Mouse (Mus musculus) gonadal fat pad, adult 2 months (tissue): ENCODE measurements around the gene Tvp23a. TPM values are rescaled to one million over a fixed set of nuclear protein-coding genes. Genes with fewer than 3 reads are reported as not detected.

ENCODE experiments used
- DNase-seq: peaks from one replicate; pipeline ENCODE4 v3.0.0-alpha.2; 2012; ENCODE audit warnings: low read depth
- polyA plus RNA-seq: library from polyadenylated mRNA; depleted of rRNA; stranded (reverse); fragments of >200 nt; gene quantifications from 2 replicates; pipeline ENCODE4 v1.2.3, GENCODE M21; 2012; rRNA removed

Gene Tvp23a
- polyA plus RNA-seq, 1 experiment, result 1.3 TPM

DNA sequence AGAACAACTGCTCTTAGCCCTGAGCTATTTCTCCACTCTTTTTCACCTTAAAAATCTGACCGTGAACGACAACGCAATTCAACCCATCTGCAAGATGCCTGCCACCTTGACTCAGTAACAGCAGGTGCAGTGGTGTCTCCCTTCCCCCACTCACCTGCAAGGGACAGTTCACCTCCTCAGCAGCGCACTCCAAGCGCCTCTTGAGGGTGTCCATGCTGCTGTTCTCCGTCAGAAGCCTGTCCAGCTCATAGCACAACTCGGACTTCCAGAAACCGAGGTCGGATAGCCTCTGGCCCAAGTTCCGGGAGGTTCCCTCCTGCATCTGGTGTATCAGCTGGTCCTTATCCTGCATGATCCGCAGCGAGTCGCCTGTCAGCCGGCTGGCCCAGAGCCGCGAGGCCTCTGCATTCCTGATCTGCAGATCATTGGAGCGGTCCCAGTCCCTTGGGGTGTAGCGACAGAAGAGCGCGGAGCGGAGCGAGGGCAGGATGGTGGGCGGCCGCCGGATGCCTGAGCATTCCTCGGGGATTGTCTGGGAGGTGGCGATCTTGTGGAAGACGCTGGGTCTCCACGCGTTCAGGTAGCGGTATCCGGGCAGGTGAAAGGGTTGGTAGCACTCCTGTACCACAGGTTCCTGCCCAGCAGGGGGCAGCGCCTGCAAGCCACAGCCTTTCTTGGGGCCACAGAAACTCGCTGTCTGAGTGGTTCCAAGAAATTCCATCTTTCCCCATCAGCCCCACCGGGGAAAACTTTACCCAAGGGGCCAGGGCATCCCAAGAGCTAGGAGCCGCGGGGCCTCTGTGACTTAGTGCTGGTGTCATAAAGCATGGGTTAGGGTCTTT, 52.2 kb downstream of the Tvp23a start, which contains the start of gene Tekt5:
TSS of gene Tekt5 (minus strand) at position 792 of the 842 bp plus-strand sequence.
- no peak for DNase-seq

DNA sequence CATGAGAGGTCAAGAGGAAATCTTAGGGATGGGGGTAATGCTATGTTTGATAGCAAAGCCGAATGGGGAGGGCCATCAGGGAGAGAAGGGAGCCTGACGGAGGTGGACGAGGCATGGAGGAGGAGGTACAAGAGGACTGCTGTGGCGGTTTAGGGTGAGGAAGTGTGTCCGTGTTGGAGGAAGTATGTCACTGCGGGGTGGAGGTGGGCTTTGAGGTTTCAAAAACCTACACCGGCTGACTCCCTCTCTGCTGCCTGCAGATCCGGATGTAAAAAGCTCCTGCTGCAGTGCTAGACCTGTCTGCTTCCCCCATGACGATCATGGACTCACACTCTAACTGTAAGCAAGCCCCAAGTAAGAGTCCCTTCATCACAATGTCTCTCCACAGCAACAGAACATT, 54.6 kb downstream of the Tvp23a start:
- DNase-seq, result no peak

DNA sequence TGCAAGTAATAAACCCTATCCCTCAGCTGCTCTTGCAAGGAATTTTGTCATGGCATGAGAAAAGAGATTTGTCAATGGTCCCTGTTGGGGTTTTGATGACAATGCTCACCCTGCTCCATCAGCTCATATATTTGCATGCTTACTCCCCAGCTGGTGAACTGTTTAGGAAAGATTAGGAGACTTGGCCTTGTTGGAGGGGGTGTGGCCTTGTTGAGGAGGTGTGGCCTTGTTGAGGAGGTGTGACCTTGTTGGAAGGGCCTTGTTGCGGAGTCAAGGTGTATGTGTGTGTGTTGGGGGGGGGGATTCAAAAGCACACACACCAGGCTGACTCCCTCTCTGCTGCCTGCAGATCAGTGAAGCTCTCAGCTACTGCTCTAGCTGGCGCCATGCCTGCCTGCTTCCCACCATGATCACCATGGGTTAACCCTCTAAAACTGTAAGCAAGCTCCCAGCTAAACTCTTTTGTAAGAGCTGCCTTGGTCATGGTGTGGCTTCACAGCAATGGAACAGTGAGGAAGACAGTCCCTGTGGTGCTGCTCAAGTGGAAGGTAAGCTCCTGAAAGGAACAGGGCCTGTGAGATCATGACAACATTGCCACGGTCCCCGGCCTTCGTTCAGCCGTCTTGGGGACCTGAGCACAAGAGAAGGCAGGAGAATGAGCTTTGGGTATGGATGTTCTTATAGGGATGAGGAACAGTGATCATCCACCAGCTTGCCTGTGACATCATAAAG, 58.4 kb downstream of the Tvp23a start:
- DNase-seq, result no peak

DNA sequence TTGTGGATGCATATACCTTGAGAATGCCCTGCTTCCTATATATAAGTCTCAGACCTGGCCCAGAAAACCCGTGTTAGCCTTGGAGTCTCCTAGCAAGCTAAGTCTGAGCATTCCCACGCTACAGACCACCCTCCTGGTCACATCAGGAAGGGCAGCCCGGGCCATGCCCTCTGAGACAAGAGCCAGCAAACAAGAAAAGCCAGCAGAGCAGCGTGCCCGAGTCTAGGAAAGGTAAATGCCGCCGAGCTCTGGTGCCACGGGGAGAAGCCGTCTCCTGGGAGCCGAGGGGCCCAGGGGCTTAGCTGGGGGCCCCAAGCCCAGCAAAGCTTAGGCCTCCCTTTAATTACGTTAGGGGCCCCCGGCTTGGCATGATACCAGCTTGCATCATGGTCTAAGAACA, 61.9 kb downstream of the Tvp23a start:
- DNase-seq, result no peak

DNA sequence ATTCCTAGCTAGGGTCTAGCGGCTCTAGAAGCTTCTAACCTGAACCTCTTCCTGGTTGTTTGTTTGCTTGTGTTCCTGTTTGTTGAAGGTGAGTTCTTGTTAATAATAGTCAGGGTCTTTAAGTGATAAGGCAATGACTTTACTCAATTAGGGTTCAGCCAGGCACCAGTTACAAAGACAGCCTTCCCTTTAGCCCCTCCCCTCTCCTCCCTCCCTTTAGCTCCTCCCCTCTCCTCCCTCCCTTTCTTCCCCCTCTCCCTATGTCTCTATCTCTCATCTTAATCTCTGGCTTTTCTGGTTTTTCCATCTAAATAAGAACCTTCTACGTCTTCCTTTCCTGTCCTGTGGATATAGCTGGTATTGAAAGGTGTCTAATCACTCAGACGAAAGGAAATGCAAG, 62.6 kb downstream of the Tvp23a start:
- DNase-seq, result no peak

DNA sequence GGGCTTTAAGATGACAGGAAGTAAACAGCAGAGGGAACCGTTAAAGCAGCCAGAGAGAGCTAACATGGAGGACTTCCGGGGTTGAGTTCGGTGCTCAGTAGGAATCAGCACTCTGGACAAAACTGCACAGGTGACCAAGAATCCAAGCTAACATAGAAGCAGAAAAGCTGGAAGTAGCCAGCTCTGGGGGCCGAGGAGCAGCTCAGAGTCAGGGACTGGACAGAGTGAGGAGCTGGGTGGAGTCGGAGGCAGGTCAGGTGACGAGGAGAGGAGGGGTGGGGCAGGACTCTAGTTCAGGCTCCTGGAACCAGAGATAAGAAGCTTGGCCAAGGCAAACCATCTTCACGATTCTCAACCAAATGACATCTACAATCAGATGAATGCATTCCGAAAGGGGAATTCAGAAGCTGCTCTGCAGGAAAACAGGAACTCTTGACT, 63.1 kb downstream of the Tvp23a start:
- DNase-seq, result no peak

DNA sequence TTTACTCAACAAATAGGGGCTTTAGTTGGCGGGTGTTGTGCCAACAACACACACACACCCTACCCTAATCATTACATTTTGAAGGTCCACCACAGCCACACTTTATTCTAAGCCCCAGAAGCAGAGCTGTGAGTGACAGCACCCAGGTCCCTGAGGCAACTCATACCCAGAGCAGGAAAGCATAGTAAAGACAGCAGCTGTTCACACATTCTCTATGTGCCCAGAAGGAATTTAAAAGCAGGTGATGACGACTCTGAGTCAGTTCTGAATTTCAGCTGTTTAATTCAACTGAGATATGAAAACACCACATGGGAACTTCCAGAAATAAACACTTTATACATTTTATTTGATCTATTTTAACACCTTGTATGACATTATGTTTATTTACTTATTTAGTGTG, 67.6 kb downstream of the Tvp23a start:
- no peak for DNase-seq

- DNase-seq, result no peak
Observed at GRCm38 (mm10) chr16:10377286-10377685, 69.9 kb downstream of the Tvp23a start.

DNA sequence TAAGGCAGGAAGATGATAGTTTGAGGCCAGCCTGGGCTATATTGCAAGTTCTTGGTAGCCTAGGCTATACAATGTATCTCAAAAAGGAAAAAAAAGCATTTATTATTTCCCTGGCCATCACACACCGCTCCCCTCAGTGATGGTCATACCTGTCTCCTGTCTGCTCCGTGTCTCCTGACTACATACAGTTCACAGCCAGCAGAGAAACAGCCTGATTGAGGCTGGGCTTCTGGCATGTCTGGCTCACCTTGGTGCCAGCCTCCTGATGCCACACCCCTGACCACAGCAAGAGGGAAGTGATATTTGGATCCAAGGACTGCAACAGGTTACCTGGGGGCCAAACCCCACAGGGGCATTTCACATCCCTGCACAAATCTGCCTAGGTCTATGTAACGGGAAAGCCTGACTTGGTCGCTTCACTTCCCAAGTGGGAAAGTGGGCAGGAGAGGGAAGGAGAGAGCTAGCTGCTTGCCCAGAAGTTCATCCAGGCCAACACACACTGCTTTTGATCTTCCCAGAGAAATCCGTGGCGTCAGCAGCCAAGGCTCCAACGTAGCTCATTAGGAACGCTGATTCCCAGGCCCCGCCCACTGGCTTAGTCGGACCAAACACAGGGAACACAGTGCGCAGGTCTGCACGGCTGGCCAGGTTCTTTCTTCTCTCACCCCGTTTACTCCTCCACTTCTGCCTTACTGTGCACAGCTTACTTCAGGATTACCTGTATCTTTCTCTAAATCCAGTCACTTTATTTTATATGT, 72.7 kb downstream of the Tvp23a start:
- DNase-seq, result peak; percentile 34

- DNase-seq, result no peak
Observed at GRCm38 (mm10) chr16:10372372-10372771, 74.8 kb downstream of the Tvp23a start.

Other genes with a start within 250 kb of the Tvp23a start
- 36.4 and 39.8 TPM in 2 replicates for gene Emp2, start 133.4 kb downstream of the Tvp23a start, polyA plus RNA-seq
- gene Tekt5, start 51.9 kb downstream of the Tvp23a start, polyA plus RNA-seq, result 3.0 and 3.5 TPM in 2 replicates
- 22.6 and 29.6 TPM in 2 replicates for gene Nubp1, start 35.4 kb downstream of the Tvp23a start, polyA plus RNA-seq
- 3.3 and 3.5 TPM in 2 replicates for gene Ciita, start 32.7 kb upstream of the Tvp23a start, polyA plus RNA-seq
- gene Dexi, start 95.7 kb upstream of the Tvp23a start, polyA plus RNA-seq, result 32.0 and 36.9 TPM in 2 replicates
- 18.4 and 19.9 TPM in 2 replicates for gene Clec16a, start 98.0 kb upstream of the Tvp23a start, polyA plus RNA-seq